Mouse (Mus musculus) cerebellum, adult 11 months (tissue): ENCODE results near the gene Rab14.

Experiments used
- DNase-seq: peaks from one replicate; pipeline ENCODE4 v3.0.0; 2022

The Rab14 gene

DNA sequence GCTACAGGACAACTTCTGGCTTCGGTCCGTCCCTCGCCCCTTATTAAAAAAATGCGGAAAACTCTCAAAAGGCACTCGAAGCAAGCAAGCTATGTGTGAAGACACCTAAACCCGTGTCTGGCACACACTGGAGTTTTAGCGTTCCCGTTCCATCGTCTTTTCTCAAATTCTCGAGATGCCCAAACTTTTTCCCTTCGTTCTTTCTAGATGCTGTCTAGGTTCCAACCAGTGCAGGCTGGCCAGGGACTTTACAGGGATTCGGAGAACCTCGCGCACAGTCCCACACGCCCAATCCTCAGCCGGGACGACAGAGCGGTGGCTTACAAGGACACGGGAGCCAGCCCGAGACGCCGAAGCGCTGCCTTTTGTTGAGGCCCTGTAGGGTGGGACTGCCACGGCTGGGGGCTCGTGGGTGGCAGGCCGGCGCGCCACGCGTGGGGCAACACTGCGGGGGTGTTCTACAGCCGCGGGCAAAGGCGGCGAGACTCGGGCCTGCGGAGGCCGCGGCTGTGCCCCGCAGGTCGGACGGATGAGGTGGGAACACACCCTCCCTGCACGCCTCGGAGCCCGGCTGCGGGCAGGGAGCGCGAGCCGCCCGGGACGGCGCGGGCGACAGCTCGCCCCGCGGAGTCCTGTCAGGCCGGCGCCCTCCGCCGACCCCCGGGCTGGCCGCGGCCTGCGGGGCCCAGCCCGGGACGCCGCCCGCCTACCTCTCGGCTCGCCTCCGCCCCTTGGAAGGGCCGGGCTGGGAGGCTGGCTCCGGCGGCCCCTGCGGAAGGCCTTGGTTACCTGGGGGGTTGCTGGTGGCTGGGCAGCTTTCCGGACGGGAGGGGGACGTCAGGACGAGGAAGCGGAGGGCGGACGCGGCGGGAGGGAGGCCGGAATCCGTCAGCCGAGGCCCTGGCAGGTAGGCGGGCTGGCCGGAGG lies 686 bp downstream of the Rab14 start:
- DNase-seq, result peak; percentile 50

DNA sequence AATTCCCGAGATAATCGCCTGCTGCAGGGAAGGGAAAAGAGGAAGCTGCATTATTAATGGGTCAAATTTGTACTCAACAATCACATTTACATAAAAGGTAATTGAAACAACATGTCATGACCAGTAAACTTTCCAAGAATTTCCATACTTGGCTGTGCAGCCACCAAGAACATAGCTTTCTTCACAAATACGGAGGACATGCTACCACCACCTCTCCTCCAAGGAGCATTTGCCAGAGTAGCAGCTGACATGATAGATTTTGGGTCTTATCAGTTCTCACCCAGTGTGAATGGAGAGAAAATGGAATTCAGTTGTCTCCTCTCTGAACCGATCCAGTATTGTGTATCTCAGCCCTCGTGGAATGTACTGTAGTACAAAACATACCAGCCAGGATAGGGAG lies 1.4 kb downstream of the Rab14 start:
- DNase-seq, result no peak

DNA sequence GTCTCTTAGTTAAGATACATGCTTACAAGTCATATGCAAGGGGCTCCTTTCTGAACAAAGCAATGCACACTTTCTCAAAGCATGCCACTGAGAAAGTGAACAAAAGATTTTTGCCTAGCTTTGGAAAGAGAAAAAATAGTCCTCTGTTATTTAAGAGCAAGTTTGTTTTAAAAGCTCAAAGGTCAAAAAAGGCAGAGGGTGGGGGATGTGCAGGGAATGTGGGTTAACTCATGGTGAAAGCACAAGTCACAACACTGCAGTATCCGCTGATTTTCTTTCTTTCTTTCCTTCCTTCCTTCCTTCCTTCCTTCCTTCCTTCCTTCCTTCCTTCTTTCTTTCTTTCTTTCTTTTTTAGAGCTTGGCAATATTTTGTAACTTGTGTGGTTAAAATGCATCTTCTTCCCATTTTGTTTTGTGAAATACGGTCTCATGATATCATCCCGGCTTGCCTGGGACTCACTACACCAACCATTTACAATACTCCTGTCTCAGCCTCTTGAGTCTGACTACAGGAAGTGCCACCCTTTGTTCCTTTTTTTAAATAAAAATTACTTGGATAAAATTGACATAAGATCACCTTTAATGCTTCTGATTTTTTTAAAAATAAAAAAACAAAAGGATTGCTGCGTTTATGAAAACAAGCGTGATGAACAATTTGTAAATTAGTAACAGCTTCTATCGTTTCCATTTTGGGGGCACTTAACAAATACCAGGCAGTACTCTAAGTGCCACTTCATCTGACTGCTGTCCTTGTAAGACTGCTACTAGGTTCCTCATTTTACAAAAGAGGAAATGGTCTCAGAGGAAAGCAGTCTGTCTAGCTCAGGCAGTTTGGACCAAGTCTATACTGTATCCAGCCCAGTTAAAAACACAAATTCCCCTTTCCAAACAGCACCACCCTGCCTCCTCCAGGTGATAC lies 5.0 kb downstream of the Rab14 start:
- DNase-seq, result no peak

DNA sequence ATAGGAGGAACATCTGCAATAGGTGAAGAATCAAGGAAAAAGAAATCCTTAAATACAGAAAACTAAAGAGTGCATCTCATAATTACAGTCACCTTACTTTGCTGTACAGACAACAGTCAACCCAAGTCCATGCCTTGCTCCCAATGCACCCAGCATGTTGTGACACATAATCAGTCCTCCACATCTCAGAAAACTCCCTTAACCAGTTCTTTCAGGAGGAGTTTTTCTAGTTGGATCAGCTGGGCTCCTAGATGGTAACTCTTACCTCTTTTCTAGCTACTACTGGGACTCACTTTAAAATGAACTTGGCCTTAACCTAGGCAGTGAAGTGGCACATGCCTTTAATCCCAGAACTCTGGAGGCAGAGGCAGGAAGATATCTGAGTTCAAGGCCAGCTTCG lies 6.9 kb downstream of the Rab14 start:
- no peak for DNase-seq

DNA sequence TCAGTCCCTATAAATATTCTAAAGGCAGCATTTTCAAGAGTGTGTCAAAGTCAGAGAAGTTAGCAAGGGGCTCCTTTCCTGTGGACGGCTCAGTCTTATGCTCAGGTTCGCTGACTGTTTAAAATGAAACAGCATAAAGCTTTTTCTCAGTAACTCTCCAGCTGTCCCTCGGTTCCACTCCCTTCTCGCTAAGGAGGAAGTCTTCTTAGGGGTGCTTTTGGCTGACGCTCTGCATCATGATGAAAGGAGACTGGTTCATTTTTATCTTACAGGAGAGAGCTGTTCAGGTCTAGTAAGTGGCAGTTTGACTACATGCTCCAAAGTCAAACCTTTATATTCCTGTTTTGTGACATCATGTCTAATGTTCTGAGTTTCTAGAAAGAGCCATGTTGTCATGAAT lies 12.0 kb downstream of the Rab14 start:
- DNase-seq, result no peak

DNA sequence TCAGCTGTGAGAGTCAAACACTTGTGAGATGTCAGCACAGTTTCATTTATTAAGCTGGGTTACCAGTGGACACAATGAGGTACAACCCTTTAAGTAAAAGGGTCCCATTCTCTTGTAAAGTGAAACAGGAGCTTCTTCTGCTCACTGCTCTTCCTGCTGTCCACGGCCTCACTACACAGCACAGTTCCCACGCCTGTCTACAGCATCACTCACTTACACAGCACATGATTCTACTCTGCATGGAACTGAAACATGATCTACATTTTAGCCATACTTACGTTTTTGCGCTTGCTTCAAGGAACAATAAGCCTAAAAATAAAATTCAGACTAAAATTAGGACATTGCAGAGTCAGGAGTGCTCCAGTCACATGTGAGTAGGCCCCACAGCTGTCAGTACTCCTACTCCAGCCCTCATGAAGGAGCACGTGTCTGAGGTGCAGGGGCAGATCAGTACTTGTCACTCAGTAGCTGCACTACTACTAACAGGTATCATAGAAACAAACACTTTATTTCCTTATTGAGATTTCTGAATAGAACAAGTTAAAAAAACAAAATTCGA lies 17.7 kb downstream of the Rab14 start:
- no peak for DNase-seq

DNA sequence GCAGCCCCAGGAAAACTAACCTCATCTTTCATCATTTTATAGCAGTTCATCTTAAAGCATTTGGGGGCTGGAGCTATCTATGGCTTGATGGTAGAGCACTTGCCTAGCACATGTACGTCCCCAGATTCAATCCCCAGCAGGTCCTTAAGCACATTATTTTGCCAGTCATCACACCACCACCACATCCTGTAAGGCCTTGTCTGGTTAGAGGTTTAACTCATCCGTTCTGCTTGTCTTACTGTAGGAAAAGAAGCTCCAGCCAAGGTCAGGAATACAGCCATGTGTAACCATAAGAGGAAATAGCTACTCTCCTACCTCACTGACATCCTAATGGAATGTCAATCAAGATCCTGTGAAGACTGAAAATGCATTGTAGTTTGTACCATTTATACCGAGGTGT lies 22.8 kb downstream of the Rab14 start:
- DNase-seq, result no peak

DNA sequence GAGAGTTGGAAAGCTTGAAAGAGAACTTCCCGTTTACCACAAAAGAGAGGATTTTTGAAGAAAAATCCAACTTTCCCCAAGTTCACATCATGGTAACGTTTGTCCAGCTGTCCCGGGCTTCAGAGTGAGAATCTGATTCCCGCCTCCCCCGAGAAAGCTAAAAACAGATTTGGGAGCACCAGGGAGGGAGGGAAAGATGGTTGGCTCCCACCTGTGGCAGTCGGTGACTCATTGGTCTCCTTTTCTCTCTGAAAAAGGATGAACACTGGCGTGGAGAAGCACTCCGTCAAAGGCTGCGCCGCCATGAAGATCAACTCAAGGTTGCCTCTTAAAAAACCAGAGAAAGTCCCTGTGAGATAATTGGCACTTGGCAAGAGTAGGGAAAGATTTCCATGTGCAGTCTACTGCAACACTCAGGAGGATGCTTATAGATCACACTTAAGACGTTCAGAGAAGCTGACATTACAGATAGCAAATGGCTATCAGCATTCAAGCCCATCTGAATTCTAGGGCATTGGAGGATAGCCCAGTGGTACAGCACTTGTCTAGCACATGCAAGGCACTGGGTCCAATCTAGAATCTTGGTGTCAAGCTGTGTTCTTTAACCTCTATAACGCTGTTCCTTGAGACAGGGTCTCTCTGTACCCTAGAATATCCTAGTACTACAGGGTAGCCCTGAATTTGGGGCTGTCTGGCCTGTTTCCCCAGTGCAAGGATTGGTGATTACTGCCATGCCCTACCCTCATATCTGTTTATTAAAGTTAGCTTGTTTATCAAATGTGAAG lies 25.4 kb downstream of the Rab14 start:
- no peak for DNase-seq

DNA sequence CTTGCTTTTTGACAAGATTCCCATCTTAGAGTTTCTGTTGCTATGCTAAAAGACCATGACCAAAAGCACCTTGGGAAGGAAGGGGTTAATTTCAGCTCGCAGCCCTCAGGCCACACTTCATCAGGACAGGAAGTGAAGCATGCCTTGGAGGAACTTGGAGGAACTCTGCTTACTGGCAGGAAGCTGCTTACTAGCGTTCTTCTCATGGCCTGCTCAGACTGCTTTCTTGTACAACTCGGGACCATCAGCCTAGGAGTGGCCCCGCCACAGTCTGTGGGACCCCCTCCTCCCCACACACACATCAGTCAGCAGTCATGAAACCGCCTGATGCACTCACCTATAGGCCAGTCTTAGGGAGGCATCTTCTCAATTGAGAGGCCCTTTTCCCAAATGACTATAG lies 26.8 kb downstream of the Rab14 start:
- no peak for DNase-seq

DNA sequence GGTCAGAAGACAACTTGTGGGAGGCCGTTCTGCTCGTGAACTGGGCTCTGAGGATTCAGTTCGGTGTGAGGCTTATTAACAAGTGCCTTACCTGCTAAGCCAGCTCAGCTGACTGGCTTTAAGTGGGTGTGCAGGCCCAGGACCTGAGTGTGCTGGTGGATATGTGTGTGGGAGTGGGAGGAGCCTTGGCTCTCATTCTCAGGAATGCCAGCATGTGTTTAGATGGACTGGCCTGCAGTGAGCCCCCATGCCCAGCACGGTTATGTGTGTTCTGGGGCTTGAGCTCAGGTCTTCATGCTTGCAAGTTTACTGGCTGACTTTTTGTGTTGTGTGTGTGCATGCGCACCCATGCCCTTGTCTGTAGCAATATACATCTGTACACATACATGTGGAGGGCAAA lies 27.3 kb downstream of the Rab14 start:
- no peak for DNase-seq

DNA sequence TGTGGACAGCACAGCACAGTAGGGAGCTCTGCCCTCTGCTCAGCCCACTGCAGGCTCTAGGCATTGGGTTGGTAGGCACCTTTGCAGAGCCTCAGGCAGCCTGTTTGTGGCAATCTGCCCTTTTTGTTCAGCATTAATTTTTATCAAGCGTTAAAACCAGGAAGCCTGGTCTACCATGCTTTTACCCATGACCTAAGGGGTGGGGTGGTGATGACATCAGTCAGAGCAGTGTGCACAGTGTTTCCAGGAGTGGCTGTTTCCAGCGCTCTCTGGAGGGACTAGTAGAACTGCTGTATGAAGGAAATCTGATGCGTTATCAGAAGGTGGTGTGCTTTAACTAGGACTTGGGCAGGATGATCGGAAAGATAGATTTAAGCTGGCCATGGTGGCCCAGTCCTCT lies 28.7 kb downstream of the Rab14 start:
- no peak for DNase-seq

DNA sequence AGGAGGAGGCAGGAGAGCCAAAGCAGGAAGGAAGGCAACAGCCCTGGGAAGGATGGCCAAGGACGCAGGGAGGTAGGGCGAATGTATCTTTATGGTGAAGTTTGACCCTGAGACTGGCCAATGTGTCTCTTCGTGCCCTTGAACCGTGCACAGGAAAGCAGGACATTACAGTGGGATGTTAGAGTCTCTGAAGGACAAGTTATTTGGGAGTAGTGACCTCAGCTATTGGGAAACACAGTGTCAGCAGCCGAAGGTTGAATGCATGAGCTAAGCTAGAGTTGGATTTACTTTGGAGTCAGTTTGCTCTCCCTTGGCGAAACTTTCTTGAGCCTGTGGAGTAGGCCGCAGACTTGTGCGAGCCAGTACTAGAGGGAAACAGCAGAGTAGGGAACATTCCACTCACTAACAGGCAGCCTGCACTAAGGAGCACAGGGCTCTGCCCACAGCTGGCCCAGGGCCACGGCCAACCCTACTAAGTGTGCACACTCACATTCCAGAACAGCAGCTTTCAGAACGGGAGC lies 29.5 kb downstream of the Rab14 start:
- DNase-seq, result no peak

DNA sequence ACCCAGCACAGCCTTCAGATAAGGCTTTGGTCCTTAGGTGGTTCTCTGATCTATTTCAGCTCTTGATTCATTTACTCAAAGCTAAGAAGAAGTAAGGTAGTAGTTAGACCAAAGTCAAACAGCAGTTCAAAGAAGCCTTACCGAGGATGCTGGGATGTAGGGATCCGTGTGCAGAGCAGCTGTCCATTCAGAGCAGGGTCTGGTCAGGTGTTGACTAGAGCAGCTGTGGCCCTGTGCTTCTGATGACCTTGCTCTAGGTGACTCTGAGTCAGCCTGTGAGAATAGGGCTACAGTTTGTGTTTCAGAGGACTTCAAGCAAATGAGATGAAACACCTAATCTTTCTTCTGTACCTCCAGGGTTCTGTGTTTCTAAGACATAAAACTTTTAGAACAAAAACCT lies 31.5 kb downstream of the Rab14 start:
- no peak for DNase-seq

DNA sequence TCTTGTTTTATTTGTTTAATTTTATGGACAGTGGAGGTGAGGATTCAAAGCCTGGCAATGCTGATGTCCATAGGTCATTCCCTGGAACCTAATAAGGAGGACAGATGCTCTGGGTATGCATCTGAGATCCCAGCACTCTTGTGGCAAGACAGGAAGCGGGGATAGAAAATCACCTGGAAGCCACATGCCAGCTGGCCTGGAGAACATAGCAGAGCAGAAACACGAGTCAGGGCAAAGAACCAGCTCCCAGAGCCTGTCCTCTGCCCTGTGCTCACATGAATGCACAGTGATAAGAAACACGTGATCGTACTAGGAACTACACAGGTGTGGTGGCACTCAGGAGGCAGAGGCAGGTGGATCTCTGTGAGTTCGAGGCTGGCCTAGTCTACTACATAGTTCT lies 34.1 kb downstream of the Rab14 start:
- DNase-seq, result no peak

DNA sequence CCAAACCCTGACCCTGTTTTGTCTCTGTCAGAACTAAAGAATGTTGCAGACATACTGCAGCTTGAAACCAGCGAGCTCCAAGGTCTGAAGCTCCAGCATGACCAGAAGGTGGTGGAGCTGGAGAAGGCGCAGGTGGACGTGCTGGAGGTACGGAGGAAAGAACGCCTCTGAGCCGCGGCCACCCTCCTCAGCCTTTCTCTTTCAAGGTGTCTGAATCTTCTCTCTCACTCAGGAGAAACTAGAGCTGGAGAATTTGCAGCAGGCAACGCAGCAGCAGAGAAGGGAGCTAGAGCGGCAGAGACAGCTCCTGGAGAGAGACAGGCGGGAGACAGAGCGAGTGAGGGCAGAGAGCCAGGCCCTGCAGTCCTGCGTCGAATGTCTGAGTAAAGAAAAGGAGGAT lies 35.5 kb downstream of the Rab14 start:
- DNase-seq, result no peak

DNA sequence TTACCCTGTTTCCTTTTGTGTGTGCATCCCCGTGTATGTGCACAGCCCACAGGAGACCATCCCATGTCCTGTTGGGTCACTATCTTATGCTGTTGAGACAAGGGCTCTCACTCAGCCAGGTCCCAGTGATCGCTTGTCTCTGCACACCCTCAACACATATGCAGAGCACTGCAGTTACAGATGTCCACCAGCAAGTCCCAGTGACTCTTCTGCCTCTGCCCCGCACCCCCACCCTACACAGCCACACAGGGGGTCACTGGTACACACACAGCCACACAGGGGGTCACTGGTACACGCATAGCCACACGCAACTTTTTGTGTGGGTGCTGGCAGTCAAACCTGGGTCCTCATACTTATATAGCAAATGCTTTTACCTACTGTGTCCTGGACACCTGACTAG lies 37.5 kb downstream of the Rab14 start:
- no peak for DNase-seq

DNA sequence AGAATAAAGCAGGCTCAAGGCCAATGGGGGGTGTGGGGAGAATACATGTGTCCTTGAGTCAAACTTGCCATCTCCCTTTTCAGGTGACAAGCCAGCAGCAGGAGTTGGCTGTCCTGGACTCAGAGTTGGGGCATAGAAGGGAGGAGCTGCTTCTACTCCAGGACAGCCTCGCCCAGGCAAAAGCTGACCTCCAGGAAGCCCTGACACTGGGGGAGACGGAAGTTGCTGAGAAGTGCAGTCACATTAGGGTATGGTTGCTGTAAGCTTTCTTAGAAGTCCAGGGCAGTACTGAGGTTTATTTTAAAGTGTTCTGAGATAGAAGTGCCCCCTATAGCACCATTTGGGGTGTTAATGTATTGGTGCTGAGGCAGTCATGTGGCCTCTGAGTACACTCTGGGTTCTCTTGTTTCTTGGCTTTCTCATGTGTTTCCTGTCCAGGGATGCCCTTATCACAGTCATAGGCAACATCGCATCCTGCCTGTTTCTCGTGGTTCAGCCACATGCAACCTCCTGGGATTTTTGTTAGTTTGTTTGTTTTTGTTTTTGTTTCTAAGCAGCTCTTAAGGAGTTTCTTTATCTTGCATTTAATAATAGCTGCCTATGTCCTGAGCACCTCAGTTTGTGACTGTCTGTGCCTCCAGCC lies 39.0 kb downstream of the Rab14 start:
- no peak for DNase-seq

DNA sequence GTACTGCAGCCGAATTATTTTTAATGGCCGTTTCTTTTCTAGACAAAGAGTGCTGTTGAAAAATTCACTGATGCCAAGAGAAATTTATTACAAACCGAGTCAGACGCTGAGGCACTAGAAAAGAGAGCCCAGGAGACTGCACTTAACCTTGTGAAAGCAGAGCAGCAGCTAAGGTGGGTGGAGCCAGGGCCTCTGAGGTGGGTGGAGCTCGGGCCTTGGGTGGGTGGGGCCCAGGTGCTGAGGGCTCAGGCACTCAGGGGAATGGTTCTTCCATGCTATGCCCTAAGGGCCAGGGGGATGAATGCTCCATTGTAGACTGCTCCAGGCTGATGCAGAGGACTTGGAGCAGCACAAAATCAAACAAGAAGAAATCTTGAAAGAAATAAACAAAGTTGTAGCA lies 40.7 kb downstream of the Rab14 start:
- no peak for DNase-seq

DNA sequence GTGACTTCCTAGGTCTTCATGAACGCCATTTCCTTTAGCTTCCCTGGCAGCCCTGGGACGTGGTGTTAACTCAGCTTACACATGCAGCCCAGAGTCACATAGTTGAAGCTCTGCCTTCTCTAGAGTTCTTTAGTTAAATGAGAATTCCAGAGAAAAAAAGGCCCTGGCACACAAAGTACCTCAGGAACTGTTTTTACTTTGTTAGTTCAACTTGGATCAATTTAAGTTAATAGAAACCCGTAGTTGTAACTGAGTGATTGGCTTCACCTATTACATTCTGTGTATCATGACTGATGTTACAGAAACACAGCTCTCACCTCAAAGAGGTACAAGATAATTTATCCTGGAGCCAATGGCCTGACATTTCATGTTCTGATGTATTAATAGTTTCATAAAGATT lies 42.6 kb downstream of the Rab14 start:
- DNase-seq, result no peak

DNA sequence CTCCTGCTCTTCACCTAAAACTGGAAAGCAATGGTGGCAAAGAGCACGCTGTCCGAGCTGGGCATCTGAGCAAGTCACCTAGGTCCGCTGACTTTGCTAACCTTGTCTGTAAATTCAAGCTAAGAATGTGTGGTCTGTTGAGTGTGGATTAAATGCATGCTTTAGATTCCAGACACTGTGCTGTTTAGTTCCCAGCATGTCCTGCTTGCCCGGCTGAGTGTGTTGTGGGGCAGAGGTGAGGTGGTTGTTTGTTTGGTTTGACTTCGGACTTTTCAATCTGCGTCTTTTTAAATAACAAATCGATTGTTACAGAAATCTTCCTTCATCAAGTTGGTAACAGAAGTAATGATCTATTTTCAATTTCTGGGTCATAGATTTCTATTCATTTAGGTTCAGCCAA lies 43.1 kb downstream of the Rab14 start:
- DNase-seq, result no peak

DNA sequence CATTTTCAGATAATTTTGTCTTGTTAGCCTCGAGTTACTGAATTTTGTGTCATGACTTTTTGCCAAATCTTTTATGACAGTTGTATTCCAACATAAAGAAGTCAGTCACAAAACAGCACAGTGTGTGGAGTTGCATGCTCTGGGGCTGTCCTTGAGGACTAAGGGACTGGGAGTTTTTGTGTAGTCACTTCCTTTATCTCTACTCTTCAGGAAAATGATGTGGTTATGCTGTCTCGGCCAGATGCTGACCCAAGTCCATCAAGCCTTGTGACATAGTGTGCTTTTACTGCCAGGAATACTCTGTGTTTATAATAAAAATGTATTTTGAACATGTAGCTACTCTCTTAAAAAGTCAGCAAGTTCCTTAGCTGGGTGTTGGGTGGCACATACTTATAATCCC lies 43.9 kb downstream of the Rab14 start:
- no peak for DNase-seq
